Mouse (Mus musculus): ENCODE measurements around the gene Cga.

Gene Cga

GRCm38 (mm10) chr4:34893479-34893878 is at the start of gene Cga:
Gene Cga (plus strand): TSS chr4:34893779.
- DNase-seq (ENCODE audit: low read depth, low spot score) = no peak

- DNase-seq (ENCODE audit: low read depth, low spot score) = no peak
Measured at GRCm38 (mm10) chr4:34843839-34844238, 49.7 kb upstream of the Cga start.

DNA sequence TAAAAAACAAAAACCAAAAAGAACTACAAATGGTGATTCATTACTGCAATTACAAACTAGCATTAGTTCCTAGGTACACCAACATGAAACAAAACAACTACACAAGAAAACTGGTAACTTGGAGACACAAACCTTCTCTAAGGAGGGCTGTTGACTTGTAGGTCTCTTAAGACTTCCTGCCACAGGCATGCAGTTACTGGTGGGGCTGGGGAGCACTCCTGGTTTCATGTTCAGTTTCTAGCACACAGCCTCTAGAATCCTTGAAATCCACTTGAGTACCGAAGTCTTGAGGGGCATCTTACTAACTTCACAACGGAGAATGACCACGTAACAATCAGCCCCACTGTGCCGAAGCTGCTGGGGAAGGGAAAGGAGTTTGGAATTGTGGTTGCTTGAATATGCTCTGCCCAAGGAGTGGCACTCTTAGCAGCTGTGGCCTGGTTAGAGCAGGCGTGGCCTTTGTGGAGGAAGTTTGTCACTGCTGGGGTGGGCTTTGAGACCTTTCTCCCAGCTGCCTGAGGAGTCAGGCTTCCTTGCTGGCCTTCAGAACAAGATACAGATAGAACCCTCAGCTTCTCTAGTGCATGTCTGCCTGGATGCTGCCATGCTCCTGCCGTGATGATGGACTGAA is 45.8 kb upstream of the Cga start:
- DNase-seq (ENCODE audit: low read depth, low spot score) = no peak

DNA sequence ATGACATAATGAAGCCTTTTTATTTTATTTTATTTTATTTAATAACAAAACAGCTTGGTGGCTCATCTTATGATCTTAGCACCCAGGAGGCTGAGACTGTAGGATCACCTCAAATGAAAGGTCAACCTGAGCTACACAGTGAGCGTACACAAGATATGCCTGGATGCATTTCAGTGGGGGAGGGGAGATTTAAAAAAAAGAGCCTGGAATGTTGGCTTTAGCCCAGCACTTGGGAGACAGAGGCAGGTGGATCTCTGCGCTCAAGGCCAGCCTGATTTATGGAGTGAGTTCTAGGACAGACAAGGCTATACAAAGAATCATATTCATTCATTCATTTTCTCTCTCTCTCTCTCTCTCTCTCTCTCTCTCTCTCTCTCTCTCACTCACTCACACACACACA is 43.4 kb upstream of the Cga start:
- no peak for DNase-seq (ENCODE audit: low read depth, low spot score)

- DNase-seq (ENCODE audit: low read depth, low spot score) = peak; percentile 48
Measured at GRCm38 (mm10) chr4:34852051-34852450, 41.5 kb upstream of the Cga start.

- DNase-seq (ENCODE audit: low read depth, low spot score) = no peak
Measured at GRCm38 (mm10) chr4:34855966-34856365, 37.6 kb upstream of the Cga start.

GRCm38 (mm10) chr4:34858903-34859302 is 34.7 kb upstream of the Cga start:
- DNase-seq (ENCODE audit: low read depth, low spot score) = no peak

DNA sequence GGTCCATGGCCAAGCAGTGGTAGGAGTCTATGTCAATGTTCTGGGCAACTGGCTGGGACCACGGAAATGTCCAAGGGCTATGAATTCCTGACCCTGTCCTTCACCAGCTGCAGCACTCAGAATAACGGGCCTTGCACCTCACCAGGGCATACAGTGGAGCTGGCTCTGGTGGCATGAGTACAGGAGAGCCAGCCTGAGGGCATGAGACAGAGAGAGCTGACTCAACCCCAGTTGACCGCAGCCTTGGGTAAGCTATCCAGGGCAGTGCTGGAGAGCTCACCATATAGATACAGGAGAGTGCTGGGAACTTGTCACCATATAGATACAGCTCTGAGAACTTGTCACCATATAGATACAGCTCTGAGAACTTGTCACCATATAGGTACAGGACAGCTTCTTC is 34.2 kb upstream of the Cga start:
- DNase-seq (ENCODE audit: low read depth, low spot score) = no peak

DNA sequence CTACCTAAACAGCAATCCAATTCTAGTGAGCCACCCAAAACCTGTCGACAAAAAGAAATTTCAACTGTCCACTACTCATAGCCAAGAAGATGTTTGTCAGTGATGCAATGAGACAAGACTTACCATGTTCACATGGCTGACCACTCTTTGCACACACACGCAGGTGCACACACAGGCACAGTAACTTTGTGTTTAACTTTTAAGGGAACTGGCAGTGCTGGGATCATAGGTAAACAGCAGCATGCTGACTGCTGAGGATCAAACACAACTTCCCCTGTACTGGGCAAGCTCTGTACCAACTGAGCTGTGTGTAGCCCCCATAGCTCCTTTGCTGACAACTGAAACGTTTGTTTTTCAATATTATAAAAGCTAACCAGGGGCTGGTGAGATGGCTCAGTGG is 32.1 kb upstream of the Cga start:
- no peak for DNase-seq (ENCODE audit: low read depth, low spot score)

GRCm38 (mm10) chr4:34869813-34870212 is 23.8 kb upstream of the Cga start:
- DNase-seq (ENCODE audit: low read depth, low spot score) = no peak

DNA sequence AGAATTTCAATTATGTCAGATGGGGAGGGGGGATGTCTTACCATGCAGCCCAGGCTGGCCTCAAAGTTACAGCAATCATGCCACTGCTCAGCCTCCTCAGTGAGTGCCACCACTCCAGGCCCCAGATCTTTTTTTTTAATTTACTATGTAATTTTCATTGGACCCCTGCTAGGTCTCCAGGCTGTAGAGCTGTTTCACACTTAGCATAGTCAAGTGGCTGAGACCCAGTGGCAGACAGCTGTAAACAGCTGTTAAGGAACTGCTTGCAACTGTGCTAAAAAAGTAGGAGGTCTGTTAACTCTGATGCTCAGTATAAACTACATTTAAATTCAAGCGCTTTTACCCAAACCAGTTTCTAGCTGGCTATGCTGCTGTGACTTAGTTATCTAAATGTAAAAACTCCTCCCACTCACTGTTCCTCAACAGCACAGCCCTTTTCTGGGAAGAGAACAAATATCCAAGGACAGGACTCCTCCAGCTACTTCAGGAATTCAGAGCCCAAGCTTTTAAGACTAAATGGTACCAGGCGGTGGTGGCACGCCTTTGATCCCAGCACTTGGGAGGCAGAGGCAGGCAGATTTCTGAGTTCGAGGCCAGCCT is 20.6 kb upstream of the Cga start:
- peak; percentile 24 for DNase-seq (ENCODE audit: low read depth, low spot score)

DNA sequence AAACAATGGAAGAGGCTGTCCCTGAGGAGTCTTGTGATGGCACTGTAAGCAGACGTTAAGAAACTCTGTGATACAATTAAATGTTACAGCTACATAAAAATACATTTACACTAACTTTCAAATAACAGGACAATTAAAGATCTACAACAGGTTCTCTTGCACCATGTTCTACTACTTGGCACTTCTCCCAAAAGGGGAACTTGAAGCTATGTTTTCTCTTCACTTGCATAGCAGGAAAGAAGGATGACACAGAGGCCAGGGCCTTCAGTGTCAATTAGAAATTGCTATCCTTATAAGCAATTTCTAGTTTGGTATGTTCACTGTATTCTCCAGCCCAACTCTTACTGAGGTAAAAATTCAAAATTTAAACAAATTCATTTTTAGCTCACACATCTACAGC is 19.3 kb upstream of the Cga start:
- peak; percentile 11 for DNase-seq (ENCODE audit: low read depth, low spot score)

- DNase-seq (ENCODE audit: low read depth, low spot score) = no peak
Measured at GRCm38 (mm10) chr4:34880921-34881650, 12.5 kb upstream of the Cga start.

DNA sequence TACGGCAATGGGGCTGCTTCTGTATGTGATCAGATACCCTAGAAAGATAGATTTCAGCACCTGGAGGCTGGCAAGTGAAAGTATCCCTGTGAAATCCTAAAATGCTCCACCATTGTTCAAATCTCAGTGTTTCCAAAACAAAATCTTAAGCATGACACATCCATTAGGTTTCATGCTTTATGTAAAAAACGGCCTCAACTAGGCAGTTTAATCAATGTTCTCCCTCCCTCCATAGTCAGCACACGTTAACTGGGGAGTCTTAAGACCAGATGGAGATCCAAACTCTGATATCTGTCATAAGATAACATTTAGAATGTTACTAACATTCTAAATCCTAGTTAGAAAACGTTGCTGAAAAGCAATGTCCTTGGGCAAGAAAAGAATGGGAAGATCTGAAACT is 11.7 kb upstream of the Cga start:
- no peak for DNase-seq (ENCODE audit: low read depth, low spot score)

GRCm38 (mm10) chr4:34882291-34882769 is 11.2 kb upstream of the Cga start:
- DNase-seq (ENCODE audit: low read depth, low spot score) = peak; percentile 67

DNA sequence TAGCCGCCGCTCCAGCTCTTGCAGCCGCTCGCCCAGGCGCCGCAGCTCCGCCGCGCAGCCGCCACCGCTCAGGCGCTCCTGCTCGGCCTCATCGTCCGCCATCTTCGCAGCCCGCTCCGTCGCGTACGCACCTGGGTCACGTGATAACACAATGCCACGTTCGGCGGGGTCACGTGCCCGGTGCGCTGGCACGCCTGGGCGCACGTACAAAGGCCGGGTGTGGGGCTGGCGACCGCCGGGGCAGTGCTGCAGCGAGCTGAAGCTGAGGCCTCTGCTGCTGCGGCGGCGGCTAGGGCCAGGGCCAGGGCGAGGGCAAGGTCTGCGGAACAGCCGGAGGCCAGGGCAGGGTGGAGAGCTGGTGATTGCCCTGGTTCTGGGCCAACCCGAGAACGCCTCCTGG is 10.8 kb upstream of the Cga start, which contains the start of gene Zfp292:
Zfp292 (minus strand) TSS at position 143 of the 400 bp plus-strand sequence.
- peak; percentile 98 for DNase-seq (ENCODE audit: low read depth, low spot score)

DNA sequence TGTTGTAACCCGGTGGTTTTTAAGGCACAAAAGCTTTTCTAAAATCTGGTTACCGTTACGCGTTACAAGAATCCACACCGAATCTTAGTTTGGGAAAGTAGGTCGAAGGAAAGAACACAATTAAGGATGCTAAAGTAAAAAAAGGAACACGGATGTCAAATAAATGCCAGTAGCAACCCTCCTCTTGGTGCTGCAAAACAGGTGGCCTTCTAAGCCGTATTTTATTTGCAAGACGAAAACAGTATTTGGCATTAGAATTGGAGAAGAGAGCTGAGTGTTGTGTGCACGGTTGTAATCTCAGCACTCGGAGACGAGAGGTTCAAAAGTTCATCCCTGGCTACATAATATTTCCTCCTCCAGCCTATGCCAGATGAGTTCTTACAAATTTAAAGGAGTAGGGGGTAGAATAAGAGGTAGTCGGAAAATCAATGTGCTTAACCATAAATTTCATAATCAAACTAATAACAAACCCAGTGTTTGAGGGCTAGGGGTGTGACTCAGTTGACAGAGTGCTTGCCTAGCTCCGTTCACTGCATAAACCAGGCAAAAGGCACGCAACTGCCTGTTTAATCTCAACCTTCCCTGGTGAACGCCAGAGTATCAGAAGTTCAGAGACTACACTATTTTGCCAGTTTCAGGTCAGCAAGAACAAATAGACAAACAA is 10.1 kb upstream of the Cga start:
- no peak for DNase-seq (ENCODE audit: low read depth, low spot score)

DNA sequence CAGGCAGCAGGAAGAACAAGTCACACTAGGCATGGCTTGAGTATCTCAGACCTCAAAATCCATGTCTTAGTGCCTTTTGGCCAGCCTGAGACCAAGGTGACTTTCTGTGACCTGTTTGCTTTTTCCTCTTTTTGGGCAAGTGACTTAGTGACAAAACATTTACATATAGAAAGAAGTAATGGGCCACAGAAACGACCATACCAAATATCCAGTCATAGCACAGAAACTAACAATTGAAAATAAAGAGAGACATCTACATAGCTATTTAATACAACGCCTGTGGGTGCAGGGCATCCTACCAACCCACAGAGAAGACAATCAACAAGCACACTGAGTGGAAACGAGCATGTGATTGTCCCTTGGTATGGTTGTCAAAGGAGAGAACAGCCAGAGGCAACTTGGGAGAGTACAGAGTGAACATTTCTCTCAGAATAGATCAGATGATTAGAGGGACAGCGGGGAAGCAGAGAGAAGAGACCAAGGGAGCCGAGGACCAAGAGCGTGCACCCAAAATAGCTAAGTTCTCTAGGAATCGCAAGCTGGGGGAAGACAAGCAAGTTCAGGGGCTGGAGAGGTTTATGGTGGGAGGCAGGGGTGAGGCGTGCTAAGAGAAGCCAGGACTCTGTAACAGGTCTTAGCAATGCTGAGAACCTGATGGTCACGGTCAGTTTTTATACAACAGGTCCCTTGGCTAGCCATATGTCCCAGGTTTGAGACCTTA is 7.8 kb upstream of the Cga start:
- DNase-seq (ENCODE audit: low read depth, low spot score) = no peak

- peak; percentile 94 for DNase-seq (ENCODE audit: low read depth, low spot score)
Measured at GRCm38 (mm10) chr4:34886490-34887111, 7.0 kb upstream of the Cga start.

- DNase-seq (ENCODE audit: low read depth, low spot score) = no peak
Measured at GRCm38 (mm10) chr4:34887295-34887694, 6.3 kb upstream of the Cga start.
